Mouse (Mus musculus) testis, postnatal 14 days (tissue): Measurements from ENCODE around the gene Inpp1.

ENCODE experiments used
- DNase-seq: peaks from one replicate; pipeline ENCODE4 v3.0.0; 2021; ENCODE audit warnings: low spot score

Inpp1 gene

GRCm38 (mm10) chr1:52792701-52793100 is 24.8 kb downstream of the Inpp1 start:
- DNase-seq = no peak

DNA sequence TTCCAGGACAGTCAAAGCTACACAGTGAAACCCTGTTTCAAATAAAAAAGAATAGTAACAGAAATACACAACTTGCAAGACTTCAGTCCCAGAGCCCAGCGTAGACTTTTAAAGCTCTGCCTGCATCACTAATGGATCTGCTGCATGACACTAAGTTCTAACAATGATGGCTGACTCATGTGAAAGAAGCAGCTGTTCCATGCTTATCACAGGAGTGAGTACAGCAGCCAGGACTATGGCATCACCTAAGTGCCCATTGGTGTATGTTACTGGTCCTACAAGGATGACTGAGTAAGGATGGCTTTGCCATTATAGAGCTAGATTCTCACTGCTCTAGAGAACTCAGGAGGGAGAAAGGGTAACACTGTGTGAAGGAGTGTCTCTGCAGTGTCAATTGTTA is 30.2 kb downstream of the Inpp1 start:
- DNase-seq = no peak

DNA sequence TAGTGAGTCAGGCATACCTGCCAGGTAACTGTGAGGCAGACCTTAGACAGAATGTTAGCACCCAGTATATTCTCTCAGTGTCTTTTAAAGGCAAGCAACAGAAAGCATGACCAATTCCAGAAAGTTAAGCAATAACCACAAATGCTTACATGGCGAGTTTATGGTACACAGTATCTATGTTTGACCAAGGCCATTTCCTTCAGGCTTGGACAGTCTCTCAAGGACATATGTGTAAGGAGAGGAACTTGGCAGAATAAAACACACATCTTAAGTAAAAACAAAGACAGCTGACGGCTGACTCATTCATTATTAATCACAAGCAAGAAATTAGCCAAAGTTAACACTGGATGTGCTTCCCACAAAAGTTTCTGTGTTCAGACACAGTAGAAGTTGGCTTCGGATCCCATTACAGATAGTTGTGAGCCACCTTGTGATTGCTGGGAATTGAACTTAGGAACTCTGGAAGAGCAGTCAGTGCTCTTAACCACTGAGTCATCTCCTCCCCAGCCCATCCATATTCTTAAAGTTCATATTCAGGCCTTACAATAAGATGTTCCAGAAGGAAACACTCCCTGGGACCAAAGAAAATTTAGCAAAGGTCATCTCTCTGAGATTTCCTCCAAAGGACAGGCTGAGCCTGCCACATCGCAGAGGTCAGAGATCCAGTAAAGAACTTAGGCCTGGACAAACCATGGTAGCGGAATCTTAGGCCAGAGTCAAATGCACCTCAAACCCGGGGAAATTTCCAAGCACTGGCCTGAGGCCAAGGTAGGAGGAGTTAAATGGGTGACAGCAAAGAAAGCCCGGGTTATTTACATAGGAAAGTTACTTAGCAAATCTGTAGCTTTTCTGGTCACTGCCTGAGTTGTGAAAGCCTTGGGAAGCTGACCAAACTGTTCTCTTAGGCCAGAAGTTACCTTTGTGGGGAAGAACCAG is 52.0 kb downstream of the Inpp1 start:
- no peak for DNase-seq

DNA sequence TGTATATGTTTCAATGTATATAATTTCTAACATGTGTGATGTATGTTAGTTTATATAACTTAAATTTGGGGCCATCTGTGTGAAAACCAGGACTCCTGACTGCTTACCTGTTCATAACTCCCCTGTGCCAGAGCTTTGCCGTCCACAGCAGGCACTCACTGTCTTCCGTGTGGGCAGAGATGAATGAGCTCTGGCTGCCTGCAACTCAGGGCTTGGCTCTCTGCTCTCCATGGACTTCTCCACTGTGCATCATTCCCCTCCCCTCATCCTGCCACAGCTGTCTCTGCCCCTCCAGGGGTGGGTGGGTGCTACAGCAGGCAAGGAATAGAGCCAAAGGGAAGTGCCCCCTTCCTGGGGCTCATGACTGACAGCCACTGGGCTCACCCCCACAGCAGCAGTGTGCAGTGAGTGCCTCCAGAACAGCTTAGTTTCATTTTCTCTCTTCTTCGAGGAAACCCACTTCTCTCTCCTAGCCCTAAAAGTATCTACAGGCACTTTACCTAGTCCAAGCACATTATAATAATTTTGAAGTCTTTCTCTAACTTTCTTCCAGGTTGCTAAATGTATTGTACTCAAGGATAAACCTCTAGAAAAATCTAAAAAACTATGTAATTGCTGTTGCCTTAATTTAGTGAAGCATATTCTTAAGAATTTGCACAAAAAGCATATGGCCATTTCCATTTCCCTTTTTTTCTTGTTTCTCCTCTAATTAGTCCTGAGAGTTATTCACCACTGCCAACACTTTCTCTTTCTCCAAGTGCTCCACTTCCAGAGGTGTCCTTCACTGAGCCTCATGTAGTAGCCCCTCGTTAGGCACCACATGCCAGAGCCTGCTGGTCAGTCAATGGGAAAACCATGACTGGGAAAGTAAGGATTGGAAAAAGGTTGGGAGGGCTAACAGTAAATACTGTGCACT is 53.3 kb downstream of the Inpp1 start:
- DNase-seq = no peak

- no peak for DNase-seq
Observed at GRCm38 (mm10) chr1:52758174-52758573, 59.3 kb downstream of the Inpp1 start.

GRCm38 (mm10) chr1:52754331-52754730 is 63.2 kb downstream of the Inpp1 start:
- DNase-seq = no peak

GRCm38 (mm10) chr1:52753828-52754227 is 63.7 kb downstream of the Inpp1 start:
- DNase-seq = no peak

- DNase-seq = no peak
Observed at GRCm38 (mm10) chr1:52752706-52753105, 64.8 kb downstream of the Inpp1 start.

- no peak for DNase-seq
Observed at GRCm38 (mm10) chr1:52751634-52752033, 65.9 kb downstream of the Inpp1 start.

GRCm38 (mm10) chr1:52749978-52750377 is 67.5 kb downstream of the Inpp1 start:
- no peak for DNase-seq

- DNase-seq = peak; percentile 19
Observed at GRCm38 (mm10) chr1:52748260-52748659, 69.2 kb downstream of the Inpp1 start.

GRCm38 (mm10) chr1:52742567-52742966 is 74.9 kb downstream of the Inpp1 start:
- DNase-seq = no peak
